Mouse (Mus musculus) intestine, postnatal 0 days (tissue): ENCODE measurements around the gene Tssk6. TPM values are rescaled to one million over a fixed set of nuclear protein-coding genes. Genes with fewer than 3 reads are reported as not detected.

ENCODE experiments used
- ATAC-seq: fragments of 200-750 bp; cut with Nextera tagmentation; 2 replicates; pipeline ENCODE4 v1.8.0; 2017; ENCODE audit warnings: mild to moderate bottlenecking, moderate TSS enrichment, moderate library complexity
- H3K27ac ChIP-seq: fragments of 300-500 bp; sonication (generic); 2 replicates; pipeline ENCODE4 v1.5.1; 2014; ENCODE audit warnings: mild to moderate bottlenecking, low read depth, low read length, moderate library complexity
- H3K27me3 ChIP-seq: fragments of 300-500 bp; sonication (generic); replicated peaks from 2 replicates; pipeline ENCODE4 v1.6.1; 2014; ENCODE audit warnings: low read length, mixed read lengths; ENCODE audit not compliant: control insufficient read depth, insufficient read depth
- H3K36me3 ChIP-seq: fragments of 300-500 bp; sonication (generic); 2 replicates; pipeline ENCODE4 v1.6.1; 2014; ENCODE audit warnings: mild to moderate bottlenecking, moderate library complexity; ENCODE audit not compliant: control insufficient read depth, insufficient read depth
- H3K4me1 ChIP-seq: fragments of 300-500 bp; sonication (generic); replicated peaks from 2 replicates; pipeline ENCODE4 v1.6.1; 2014; ENCODE audit warnings: antibody characterized with exemption, low read length, mixed read lengths; ENCODE audit not compliant: control insufficient read depth, insufficient read depth
- H3K4me2 ChIP-seq: fragments of 300-500 bp; sonication (generic); replicated peaks from 2 replicates; pipeline ENCODE4 v1.6.1; 2014; ENCODE audit warnings: low read depth, mild to moderate bottlenecking, moderate library complexity
- H3K4me3 ChIP-seq: fragments of 300-500 bp; sonication (generic); 2 replicates; pipeline ENCODE4 v1.5.1; 2014; ENCODE audit warnings: low read depth, low read length
- H3K9ac ChIP-seq: fragments of 300-500 bp; sonication (generic); 2 replicates; pipeline ENCODE4 v1.6.1; 2014; ENCODE audit warnings: mild to moderate bottlenecking, low read depth, low read length
- H3K9me3 ChIP-seq: fragments of 300-500 bp; sonication (generic); 2 replicates; pipeline ENCODE4 v1.6.1; 2016; ENCODE audit warnings: mixed run types; ENCODE audit not compliant: control insufficient read depth
- CTCF ChIP-seq: sonication (generic); IDR thresholded peaks from 2 replicates; pipeline ENCODE4 v1.5.1; 2016; ENCODE audit warnings: low read depth, mild to moderate bottlenecking, control low read depth, antibody characterized with exemption, moderate library complexity
- WGBS: fragments of 180-500 bp; shearing (Covaris S2); extraction: QIAGEN DNeasy Blood & Tissue Kit; methylation state at CpG from one replicate; pipeline ENCODE4 v1.1.7; 2014; 5-methylcytosine and 5-hydroxymethylcytosine counted together
- polyA plus RNA-seq: library from polyadenylated mRNA; unstranded; fragments of >200 nt; fragmentation: Nextera tagmentation; extraction: Ambion mirVana; gene quantifications from 2 replicates; pipeline ENCODE4 v1.2.1, GENCODE M21; 2015

Tssk6 gene
- polyA plus RNA-seq, 1 experiment from 2014 or later, result 2.3 TPM

GRCm38 (mm10) chr8:69950300-69950699 is 48.3 kb downstream of the Tssk6 start:
- Histone ChIP-seq H3K9ac (no peak overlapping the region), H3K4me2 (no peak overlapping the region), H3K27ac (peak overlapping the region; percentile 64), H3K9me3 (no peaks in the 10 kb centered on the region), H3K4me3 (no peak overlapping the region), H3K36me3 (peaks cover 7% of the 10 kb centered on the region; the same call in 1 of the 2 replicates), H3K27me3 (no peaks in the 10 kb centered on the region), H3K4me1 (0 out of 2 replicates have a peak, but pooled peaks cover 2% of the 10 kb centered on the region)
- TF ChIP-seq CTCF, result no peak
- ATAC-seq, result peak; percentile 81
- WGBS, result 50% methylated on average over 2 of the region's 2 CpGs

Other genes with a start within 250 kb of the Tssk6 start
- gene Zfp964, start 247.7 kb upstream of the Tssk6 start, polyA plus RNA-seq, result 0.69 and 0.78 TPM in 2 replicates
- 9.9 and 10.8 TPM in 2 replicates for gene Zfp869, start 191.5 kb upstream of the Tssk6 start, polyA plus RNA-seq
- 4.6 and 5.0 TPM in 2 replicates for gene Zfp963, start 152.2 kb upstream of the Tssk6 start, polyA plus RNA-seq
- 0.43 TPM in 1 of 2 replicates, not detected in the other for gene Gm20422, start 127.3 kb upstream of the Tssk6 start, polyA plus RNA-seq
- 18.6 and 20.5 TPM in 2 replicates for gene Atp13a1, start 111.0 kb upstream of the Tssk6 start, polyA plus RNA-seq
- gene Zfp866, start 111.0 kb upstream of the Tssk6 start, polyA plus RNA-seq, result 6.1 and 6.5 TPM in 2 replicates
- gene Gmip, start 93.5 kb upstream of the Tssk6 start, polyA plus RNA-seq, result 7.5 and 7.8 TPM in 2 replicates
- 0.18 and 0.24 TPM in 2 replicates for gene Lpar2, start 79.8 kb upstream of the Tssk6 start, polyA plus RNA-seq
- 2.7 and 4.7 TPM in 2 replicates for gene Pbx4, start 69.7 kb upstream of the Tssk6 start, polyA plus RNA-seq
- gene Cilp2, start 14.5 kb upstream of the Tssk6 start, polyA plus RNA-seq, result 0.22 and 0.25 TPM in 2 replicates
- gene Ndufa13, start 374 bp downstream of the Tssk6 start, polyA plus RNA-seq, result 310 and 317 TPM in 2 replicates
- 2.1 and 2.2 TPM in 2 replicates for gene Yjefn3, start 528 bp downstream of the Tssk6 start, polyA plus RNA-seq
- 42.6 and 43.3 TPM in 2 replicates for gene Gatad2a, start 94.2 kb downstream of the Tssk6 start, polyA plus RNA-seq
- gene Mau2, start 140.6 kb downstream of the Tssk6 start, polyA plus RNA-seq, result 23.6 and 26.3 TPM in 2 replicates
- 17.7 and 18.4 TPM in 2 replicates for gene Sugp1, start 140.6 kb downstream of the Tssk6 start, polyA plus RNA-seq
- gene Tm6sf2, start 170.7 kb downstream of the Tssk6 start, polyA plus RNA-seq, result 305 and 315 TPM in 2 replicates
- not detected in 2 replicates for gene Hapln4, start 181.3 kb downstream of the Tssk6 start, polyA plus RNA-seq
- 0.31 and 0.39 TPM in 2 replicates for gene Ncan, start 218.7 kb downstream of the Tssk6 start, polyA plus RNA-seq
- gene Nr2c2ap, start 229.1 kb downstream of the Tssk6 start, polyA plus RNA-seq, result 44.0 and 44.1 TPM in 2 replicates
- gene Rfxank, start 237.0 kb downstream of the Tssk6 start, polyA plus RNA-seq, result 11.1 and 11.2 TPM in 2 replicates
- gene Borcs8, start 237.3 kb downstream of the Tssk6 start, polyA plus RNA-seq, result 29.2 and 32.5 TPM in 2 replicates
- gene Mef2b, start 237.5 kb downstream of the Tssk6 start, polyA plus RNA-seq, result 0.12 TPM in 1 of 2 replicates, not detected in the other